Mouse (Mus musculus): Measurements from ENCODE around the gene Kcnq2. TPM values are rescaled to one million over a fixed set of nuclear protein-coding genes. Genes with fewer than 3 reads are reported as not detected.

Gene Kcnq2
- polyA plus RNA-seq, 1 experiment from 2014 or later: 1.5 TPM

DNA sequence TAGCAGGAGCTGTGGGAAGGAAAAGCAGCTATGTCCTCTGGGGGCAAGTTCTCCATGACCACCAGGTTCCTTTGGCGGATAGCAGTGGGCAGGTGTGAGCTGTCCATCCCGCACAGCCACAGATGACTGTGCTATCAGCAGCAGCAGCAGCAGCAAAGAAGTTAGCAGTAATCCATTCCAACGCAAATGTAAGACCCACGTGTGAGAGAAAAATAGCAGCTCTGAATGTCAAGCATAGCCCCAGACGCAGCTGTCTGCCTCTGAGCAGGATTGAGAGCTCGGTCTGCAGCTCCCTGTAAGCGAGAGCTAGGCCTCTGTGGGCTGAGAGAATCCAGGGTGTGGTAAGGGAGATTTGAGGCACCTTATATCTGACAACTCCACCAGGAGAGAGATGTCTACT is 65.0 kb downstream of the Kcnq2 start:
- Histone ChIP-seq H3K27ac (replicated peaks; ENCODE audit: low read depth, low read length) (no peak overlapping the region), H3K4me1 (ENCODE audit: control insufficient read depth, insufficient read depth, low read length) (no peaks in the 10 kb centered on the region), H3K36me3 (replicated peaks; ENCODE audit: control insufficient read depth, insufficient read depth, low read depth, low read length) (no peaks in the 10 kb centered on the region), H3K9me3 (replicated peaks; ENCODE audit: control insufficient read depth, low read length) (no peaks in the 10 kb centered on the region), H3K4me3 (ENCODE audit: low read depth, low read length) (no peak overlapping the region), H3K27me3 (ENCODE audit: control insufficient read depth, insufficient read depth, low read length) (no peaks in the 10 kb centered on the region), H3K4me2 (ENCODE audit: low read depth, low read length) (no peak overlapping the region), H3K9ac (replicated peaks; ENCODE audit: low read length) (no peak overlapping the region)
- WGBS: 62% methylated on average over 7 of the region's 7 CpGs
- no peak for DNase-seq (ENCODE audit: low spot score)
- no peak for ATAC-seq (replicated peaks; ENCODE audit: insufficient number of reproducible peaks, low FRiP score, low TSS enrichment, low read depth)

DNA sequence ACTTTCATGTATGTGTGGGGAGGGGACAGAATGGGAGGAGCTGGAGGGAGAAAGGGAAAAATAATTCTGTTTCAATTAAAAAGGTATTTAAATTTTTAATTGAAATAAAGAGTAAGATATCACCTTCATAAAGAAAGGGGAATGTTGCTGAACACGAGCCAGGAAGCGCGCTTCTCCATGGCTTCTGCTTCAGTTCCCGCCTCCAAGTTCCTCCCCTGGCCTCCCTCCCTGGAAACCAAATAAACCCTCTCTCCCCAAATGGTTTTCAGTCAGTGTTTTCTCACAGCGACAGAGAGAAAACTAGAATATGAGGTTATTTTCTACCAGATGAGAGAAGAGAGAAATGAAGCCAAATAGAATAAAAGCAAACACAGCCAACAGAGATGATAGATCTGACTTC is 66.6 kb downstream of the Kcnq2 start:
- Histone ChIP-seq H3K27me3 (ENCODE audit: control insufficient read depth, insufficient read depth, low read length) (no peaks in the 10 kb centered on the region), H3K27ac (replicated peaks; ENCODE audit: low read depth, low read length) (no peak overlapping the region), H3K4me1 (ENCODE audit: control insufficient read depth, insufficient read depth, low read length) (no peaks in the 10 kb centered on the region), H3K9ac (replicated peaks; ENCODE audit: low read length) (no peak overlapping the region), H3K4me2 (ENCODE audit: low read depth, low read length) (no peak overlapping the region), H3K9me3 (replicated peaks; ENCODE audit: control insufficient read depth, low read length) (no peaks in the 10 kb centered on the region), H3K36me3 (replicated peaks; ENCODE audit: control insufficient read depth, insufficient read depth, low read depth, low read length) (no peaks in the 10 kb centered on the region), H3K4me3 (ENCODE audit: low read depth, low read length) (no peak overlapping the region)
- ATAC-seq (replicated peaks; ENCODE audit: insufficient number of reproducible peaks, low FRiP score, low TSS enrichment, low read depth): no peak
- WGBS: 74% methylated on average over 5 of the region's 5 CpGs
- DNase-seq (ENCODE audit: low spot score): no peak

DNA sequence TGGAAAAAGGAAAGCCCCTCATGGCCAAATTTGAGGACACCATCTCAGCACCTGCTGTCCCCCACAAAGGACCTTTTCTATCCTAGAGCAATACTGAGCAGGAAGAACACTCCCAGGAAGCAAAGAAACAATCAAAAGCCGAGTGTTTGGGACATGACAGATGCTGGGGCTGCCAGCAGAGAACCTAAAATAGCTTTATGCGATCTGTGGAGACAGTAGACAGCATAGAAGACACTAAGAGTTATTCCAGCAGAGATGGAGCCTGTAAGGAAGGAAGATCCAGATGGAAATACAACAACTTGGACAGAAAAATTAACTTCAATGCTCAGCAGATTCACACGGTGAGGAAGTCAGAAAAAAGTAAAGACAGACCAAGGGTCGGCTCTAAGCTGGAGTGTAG is 69.3 kb downstream of the Kcnq2 start:
- Histone ChIP-seq H3K27me3 (ENCODE audit: control insufficient read depth, insufficient read depth, low read length) (no peaks in the 10 kb centered on the region), H3K4me1 (ENCODE audit: control insufficient read depth, insufficient read depth, low read length) (no peaks in the 10 kb centered on the region), H3K27ac (replicated peaks; ENCODE audit: low read depth, low read length) (no peak overlapping the region), H3K4me3 (ENCODE audit: low read depth, low read length) (no peak overlapping the region), H3K4me2 (ENCODE audit: low read depth, low read length) (no peak overlapping the region), H3K36me3 (replicated peaks; ENCODE audit: control insufficient read depth, insufficient read depth, low read depth, low read length) (no peaks in the 10 kb centered on the region), H3K9ac (replicated peaks; ENCODE audit: low read length) (no peak overlapping the region), H3K9me3 (replicated peaks; ENCODE audit: control insufficient read depth, low read length) (no peaks in the 10 kb centered on the region)
- DNase-seq (ENCODE audit: low spot score): no peak
- WGBS: 68% methylated on average over 4 of the region's 4 CpGs
- no peak for ATAC-seq (replicated peaks; ENCODE audit: insufficient number of reproducible peaks, low FRiP score, low TSS enrichment, low read depth)

DNA sequence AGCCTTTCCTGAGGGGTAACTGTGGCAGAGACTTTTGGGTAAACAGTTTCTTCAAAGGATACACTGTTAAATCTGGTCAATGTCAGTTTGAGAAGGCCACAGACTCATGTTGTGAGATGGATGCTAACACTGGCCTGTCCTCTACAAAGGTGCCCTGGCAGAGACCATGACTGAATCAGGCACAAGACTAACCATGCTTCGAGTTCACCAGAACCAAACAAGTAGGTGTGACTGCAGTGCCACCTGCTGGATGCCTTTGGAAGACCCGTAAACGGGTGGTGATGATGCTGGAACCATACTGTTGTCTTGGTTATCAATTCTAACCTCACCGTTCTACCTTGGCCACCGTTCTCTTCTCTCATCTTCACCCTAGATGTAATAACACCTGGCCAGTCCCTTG is 75.0 kb downstream of the Kcnq2 start:
- 23% methylated on average over 5 of the region's 5 CpGs for WGBS
- no peak overlapping the region for H3K27ac ChIP-seq (replicated peaks; ENCODE audit: low read depth, low read length)
- no peaks in the 10 kb centered on the region for H3K36me3 ChIP-seq (replicated peaks; ENCODE audit: control insufficient read depth, insufficient read depth, low read depth, low read length)
- no peak overlapping the region for H3K4me3 ChIP-seq (ENCODE audit: low read depth, low read length)
- no peaks in the 10 kb centered on the region for H3K4me1 ChIP-seq (ENCODE audit: control insufficient read depth, insufficient read depth, low read length)
- H3K4me2 ChIP-seq (ENCODE audit: low read depth, low read length): no peak overlapping the region
- H3K9ac ChIP-seq (replicated peaks; ENCODE audit: low read length): no peak overlapping the region
- H3K9me3 ChIP-seq (replicated peaks; ENCODE audit: control insufficient read depth, low read length): no peaks in the 10 kb centered on the region
- ATAC-seq (replicated peaks; ENCODE audit: insufficient number of reproducible peaks, low FRiP score, low TSS enrichment, low read depth) (0 out of 2 replicates have a peak, but pooled peaks have one; percentile 58), DNase-seq (ENCODE audit: low spot score) (peak; percentile 85)
- H3K27me3 ChIP-seq (ENCODE audit: control insufficient read depth, insufficient read depth, low read length): no peaks in the 10 kb centered on the region

DNA sequence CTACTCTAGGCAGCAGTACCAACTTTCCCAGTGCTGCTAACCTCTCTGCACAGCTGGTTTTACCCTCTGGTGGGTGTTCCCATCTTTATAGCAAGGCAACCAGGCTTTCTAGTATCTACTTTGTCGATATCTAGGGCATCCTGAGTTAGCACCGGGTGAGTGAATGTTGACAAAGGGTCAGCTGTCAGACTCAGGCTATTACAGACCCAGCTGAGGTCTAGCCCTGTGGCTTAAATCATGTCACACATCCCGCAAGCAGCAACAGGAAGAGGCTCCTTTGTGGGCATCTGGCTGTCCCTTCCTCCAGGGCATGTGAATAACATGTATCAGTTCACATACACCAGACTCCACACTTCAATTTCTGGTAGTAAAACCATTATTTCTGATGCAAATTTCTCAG is 76.9 kb downstream of the Kcnq2 start:
- H3K4me1 ChIP-seq (ENCODE audit: control insufficient read depth, insufficient read depth, low read length): no peaks in the 10 kb centered on the region
- H3K27ac ChIP-seq (replicated peaks; ENCODE audit: low read depth, low read length): no peak overlapping the region
- no peaks in the 10 kb centered on the region for H3K27me3 ChIP-seq (ENCODE audit: control insufficient read depth, insufficient read depth, low read length)
- H3K9ac ChIP-seq (replicated peaks; ENCODE audit: low read length): no peak overlapping the region
- ATAC-seq (replicated peaks; ENCODE audit: insufficient number of reproducible peaks, low FRiP score, low TSS enrichment, low read depth): no peak
- H3K4me2 ChIP-seq (ENCODE audit: low read depth, low read length): no peak overlapping the region
- no peak overlapping the region for H3K4me3 ChIP-seq (ENCODE audit: low read depth, low read length)
- H3K9me3 ChIP-seq (replicated peaks; ENCODE audit: control insufficient read depth, low read length): no peaks in the 10 kb centered on the region
- DNase-seq (ENCODE audit: low spot score): no peak
- 57% methylated on average over 3 of the region's 3 CpGs for WGBS
- H3K36me3 ChIP-seq (replicated peaks; ENCODE audit: control insufficient read depth, insufficient read depth, low read depth, low read length): no peaks in the 10 kb centered on the region

DNA sequence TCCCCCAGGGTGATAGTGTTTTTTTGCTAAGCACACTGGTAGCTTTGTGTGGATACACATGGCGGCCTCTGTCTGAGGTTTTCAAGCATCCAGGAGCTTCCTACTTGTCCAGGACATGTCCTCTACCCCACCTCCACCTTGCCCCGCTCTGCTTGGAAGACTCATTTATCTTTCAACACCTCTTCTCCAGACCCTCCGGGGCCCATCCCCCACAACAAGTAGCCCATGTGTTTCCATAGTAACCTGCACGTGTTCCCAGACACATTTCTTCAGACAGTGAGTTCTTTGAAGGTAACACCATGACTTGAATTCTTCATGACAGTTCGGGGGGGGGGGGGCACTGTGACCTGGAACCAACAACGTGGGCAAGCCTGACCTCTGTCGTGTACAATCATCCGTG is 77.8 kb downstream of the Kcnq2 start:
- Histone ChIP-seq H3K4me3 (ENCODE audit: low read depth, low read length) (no peak overlapping the region), H3K9me3 (replicated peaks; ENCODE audit: control insufficient read depth, low read length) (no peaks in the 10 kb centered on the region), H3K27me3 (ENCODE audit: control insufficient read depth, insufficient read depth, low read length) (no peaks in the 10 kb centered on the region), H3K36me3 (replicated peaks; ENCODE audit: control insufficient read depth, insufficient read depth, low read depth, low read length) (no peaks in the 10 kb centered on the region), H3K9ac (replicated peaks; ENCODE audit: low read length) (no peak overlapping the region), H3K27ac (replicated peaks; ENCODE audit: low read depth, low read length) (no peak overlapping the region), H3K4me1 (ENCODE audit: control insufficient read depth, insufficient read depth, low read length) (no peaks in the 10 kb centered on the region), H3K4me2 (ENCODE audit: low read depth, low read length) (no peak overlapping the region)
- WGBS: 42% methylated on average over 8 of the region's 8 CpGs
- ATAC-seq (replicated peaks; ENCODE audit: insufficient number of reproducible peaks, low FRiP score, low TSS enrichment, low read depth) (no peak), DNase-seq (ENCODE audit: low spot score) (peak; percentile 14)

DNA sequence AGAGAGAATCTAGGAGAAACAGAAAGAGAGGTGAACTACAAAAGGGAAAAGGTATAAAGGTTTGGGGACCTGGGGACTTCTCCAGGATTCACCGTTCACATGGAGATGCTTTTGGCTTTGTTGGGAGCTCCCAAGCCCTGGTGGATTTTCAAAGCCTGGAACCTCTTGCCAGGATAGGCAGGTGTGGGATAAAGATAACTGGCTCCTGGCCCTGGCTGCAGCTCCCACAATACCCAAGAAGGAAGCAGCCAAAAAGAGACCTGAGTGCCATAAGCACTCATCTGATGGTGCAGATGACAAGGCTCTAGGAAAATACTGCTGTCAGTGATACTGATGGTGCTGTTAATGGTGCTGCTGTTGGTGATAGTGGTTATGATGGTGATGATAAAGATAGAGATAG is 82.9 kb downstream of the Kcnq2 start:
- H3K9ac ChIP-seq (replicated peaks; ENCODE audit: low read length): no peak overlapping the region
- H3K27me3 ChIP-seq (ENCODE audit: control insufficient read depth, insufficient read depth, low read length): no peaks in the 10 kb centered on the region

DNA sequence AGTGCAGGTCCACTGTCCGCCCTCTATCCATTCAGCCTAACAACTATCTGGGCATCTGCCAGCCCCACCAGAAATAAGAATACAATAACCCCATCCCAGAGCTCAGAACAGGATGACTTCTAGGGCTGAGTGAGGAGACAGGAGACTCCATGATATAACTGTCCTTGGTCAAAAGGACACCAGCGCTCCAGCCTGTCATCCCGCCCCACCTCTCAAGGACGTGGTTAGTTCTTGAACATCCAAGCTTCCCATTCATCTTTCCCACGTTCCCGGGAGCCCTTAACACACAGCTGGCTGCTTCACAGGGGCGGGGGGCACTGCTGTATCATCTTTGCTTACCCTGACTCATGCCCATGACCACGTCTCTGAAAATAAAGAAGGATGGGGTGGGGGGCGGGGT is 86.1 kb downstream of the Kcnq2 start:
- Histone ChIP-seq H3K9ac (replicated peaks; ENCODE audit: low read length) (no peak overlapping the region), H3K36me3 (replicated peaks; ENCODE audit: control insufficient read depth, insufficient read depth, low read depth, low read length) (no peaks in the 10 kb centered on the region), H3K4me1 (ENCODE audit: control insufficient read depth, insufficient read depth, low read length) (no peaks in the 10 kb centered on the region), H3K4me3 (ENCODE audit: low read depth, low read length) (no peak overlapping the region), H3K27me3 (ENCODE audit: control insufficient read depth, insufficient read depth, low read length) (no peaks in the 10 kb centered on the region), H3K4me2 (ENCODE audit: low read depth, low read length) (no peak overlapping the region), H3K9me3 (replicated peaks; ENCODE audit: control insufficient read depth, low read length) (no peaks in the 10 kb centered on the region), H3K27ac (replicated peaks; ENCODE audit: low read depth, low read length) (no peak overlapping the region)
- 81% methylated on average over 9 of the region's 9 CpGs for WGBS
- ATAC-seq (replicated peaks; ENCODE audit: insufficient number of reproducible peaks, low FRiP score, low TSS enrichment, low read depth) (no peak), DNase-seq (ENCODE audit: low spot score) (no peak)

More for the DNA sequence above, 82.9 kb downstream of the Kcnq2 start:
- H3K4me1 ChIP-seq (ENCODE audit: control insufficient read depth, insufficient read depth, low read length): no peaks in the 10 kb centered on the region
- DNase-seq (ENCODE audit: low spot score): no peak
- H3K4me2 ChIP-seq (ENCODE audit: low read depth, low read length): no peak overlapping the region
- no peaks in the 10 kb centered on the region for H3K36me3 ChIP-seq (replicated peaks; ENCODE audit: control insufficient read depth, insufficient read depth, low read depth, low read length)
- no peak for ATAC-seq (replicated peaks; ENCODE audit: insufficient number of reproducible peaks, low FRiP score, low TSS enrichment, low read depth)
- WGBS: 90% methylated on average over 1 of the region's 1 CpGs
- no peak overlapping the region for H3K27ac ChIP-seq (replicated peaks; ENCODE audit: low read depth, low read length)
- H3K4me3 ChIP-seq (ENCODE audit: low read depth, low read length): no peak overlapping the region
- H3K9me3 ChIP-seq (replicated peaks; ENCODE audit: control insufficient read depth, low read length): no peaks in the 10 kb centered on the region

Measured in embryonic facial prominence, embryonic 11.5 days (tissue).